Mouse (Mus musculus): ENCODE data around the gene Sgcd. TPM values are rescaled to one million over a fixed set of nuclear protein-coding genes. Genes with fewer than 3 reads are reported as not detected.

Gene Sgcd
- polyA plus RNA-seq, 1 experiment, result 2.1 TPM

GRCm38 (mm10) chr11:47268556-47268955 lies 720.2 kb downstream of the Sgcd start:
- H3K27ac ChIP-seq (ENCODE audit: insufficient read depth, low read length), result no peak overlapping the region
- H3K4me1 ChIP-seq (ENCODE audit: control insufficient read depth, insufficient read depth, low read length), result no peaks in the 10 kb centered on the region
- H3K4me3 ChIP-seq (ENCODE audit: insufficient read depth, low read length), result no peak overlapping the region
- TF ChIP-seq POLR2A (IDR thresholded peaks at IDR 0.05; ENCODE audit: extremely low read depth, insufficient read depth, low read length) (no peak), CTCF (IDR thresholded peaks at IDR 0.05; ENCODE audit: extremely low read depth, insufficient read depth, low read length) (no peak)

DNA sequence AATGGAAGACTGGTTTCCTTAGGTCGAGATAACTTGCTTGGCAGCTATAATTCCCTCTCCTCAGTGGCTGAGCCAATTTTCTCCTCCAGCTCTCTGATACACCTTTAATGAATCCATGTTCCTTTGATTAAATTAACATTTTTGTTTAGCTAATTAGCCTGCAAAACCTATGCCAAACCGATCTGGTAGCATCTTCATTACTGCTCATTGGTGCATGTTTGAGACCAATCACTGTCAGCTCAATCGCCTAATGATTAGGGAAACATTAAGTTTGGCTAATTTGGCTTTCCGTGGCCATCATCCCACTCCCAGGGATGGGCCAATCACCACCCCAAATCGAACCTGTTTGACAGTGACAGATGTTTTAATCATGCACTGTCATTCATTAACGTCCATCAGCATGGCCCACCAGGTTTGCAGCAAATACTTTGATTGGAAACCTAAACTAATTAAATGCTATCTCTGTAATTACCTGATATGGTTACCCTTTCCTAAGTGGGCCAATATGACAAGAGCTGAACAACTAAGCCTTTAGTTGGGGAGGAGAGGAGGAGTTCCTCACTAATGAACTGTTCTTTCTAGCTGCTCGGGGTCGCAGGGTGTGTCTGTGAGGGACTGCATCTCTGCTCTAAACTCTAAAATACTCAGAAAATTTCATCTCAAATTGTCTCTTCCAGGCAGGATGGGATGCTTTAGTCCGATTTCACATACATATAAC lies 724.3 kb downstream of the Sgcd start:
- no peak for TF ChIP-seq POLR2A (IDR thresholded peaks at IDR 0.05; ENCODE audit: extremely low read depth, insufficient read depth, low read length)
- H3K4me1 ChIP-seq (ENCODE audit: control insufficient read depth, insufficient read depth, low read length), result no peaks in the 10 kb centered on the region
- H3K27ac ChIP-seq (ENCODE audit: insufficient read depth, low read length), result no peak overlapping the region
- no peak overlapping the region for H3K4me3 ChIP-seq (ENCODE audit: insufficient read depth, low read length)

- H3K27ac ChIP-seq (ENCODE audit: insufficient read depth, low read length), result no peak overlapping the region
- TF ChIP-seq CTCF (IDR thresholded peaks at IDR 0.05; ENCODE audit: extremely low read depth, insufficient read depth, low read length), result no peak
- no peak for TF ChIP-seq POLR2A (IDR thresholded peaks at IDR 0.05; ENCODE audit: extremely low read depth, insufficient read depth, low read length)
- no peaks in the 10 kb centered on the region for H3K4me1 ChIP-seq (ENCODE audit: control insufficient read depth, insufficient read depth, low read length)
- no peak overlapping the region for H3K4me3 ChIP-seq (ENCODE audit: insufficient read depth, low read length)
Measured at GRCm38 (mm10) chr11:47250301-47250700, 738.5 kb downstream of the Sgcd start.

GRCm38 (mm10) chr11:47248345-47248893 lies 740.4 kb downstream of the Sgcd start:
- H3K27ac ChIP-seq (ENCODE audit: insufficient read depth, low read length), result no peak overlapping the region
- TF ChIP-seq CTCF (IDR thresholded peaks at IDR 0.05; ENCODE audit: extremely low read depth, insufficient read depth, low read length) (no peak), POLR2A (IDR thresholded peaks at IDR 0.05; ENCODE audit: extremely low read depth, insufficient read depth, low read length) (no peak)
- H3K4me1 ChIP-seq (ENCODE audit: control insufficient read depth, insufficient read depth, low read length), result no peaks in the 10 kb centered on the region
- H3K4me3 ChIP-seq (ENCODE audit: insufficient read depth, low read length), result no peak overlapping the region

- TF ChIP-seq CTCF (IDR thresholded peaks at IDR 0.05; ENCODE audit: extremely low read depth, insufficient read depth, low read length) (no peak), POLR2A (IDR thresholded peaks at IDR 0.05; ENCODE audit: extremely low read depth, insufficient read depth, low read length) (no peak)
- Histone ChIP-seq H3K4me1 (ENCODE audit: control insufficient read depth, insufficient read depth, low read length) (no peaks in the 10 kb centered on the region), H3K4me3 (ENCODE audit: insufficient read depth, low read length) (no peak overlapping the region), H3K27ac (ENCODE audit: insufficient read depth, low read length) (no peak overlapping the region)
Measured at GRCm38 (mm10) chr11:47247703-47248344, 740.9 kb downstream of the Sgcd start.

DNA sequence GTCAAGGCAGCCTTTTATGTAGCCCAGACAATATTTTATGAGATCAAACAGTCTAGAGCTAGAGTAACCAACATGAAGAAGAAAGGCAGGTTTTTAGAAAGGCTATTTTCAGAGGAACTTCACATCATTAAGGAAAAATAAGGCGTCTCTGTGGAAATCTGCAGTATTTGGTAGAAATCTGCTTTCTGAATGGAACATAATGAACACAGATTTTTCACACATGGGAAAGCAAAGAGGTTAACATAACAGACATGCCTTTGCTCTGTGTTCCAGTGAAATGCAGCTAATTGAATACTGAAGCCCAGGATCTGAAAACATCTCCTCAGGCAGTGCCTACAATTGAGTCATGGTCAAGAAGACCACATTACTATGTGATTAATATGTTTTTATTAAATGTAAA lies 746.4 kb downstream of the Sgcd start:
- no peak overlapping the region for H3K27ac ChIP-seq (ENCODE audit: insufficient read depth, low read length)
- H3K4me3 ChIP-seq (ENCODE audit: insufficient read depth, low read length), result no peak overlapping the region
- H3K4me1 ChIP-seq (ENCODE audit: control insufficient read depth, insufficient read depth, low read length), result no peaks in the 10 kb centered on the region
- TF ChIP-seq CTCF (IDR thresholded peaks at IDR 0.05; ENCODE audit: extremely low read depth, insufficient read depth, low read length) (no peak), POLR2A (IDR thresholded peaks at IDR 0.05; ENCODE audit: extremely low read depth, insufficient read depth, low read length) (no peak)

- TF ChIP-seq POLR2A (IDR thresholded peaks at IDR 0.05; ENCODE audit: extremely low read depth, insufficient read depth, low read length), result no peak
- TF ChIP-seq CTCF (IDR thresholded peaks at IDR 0.05; ENCODE audit: extremely low read depth, insufficient read depth, low read length), result no peak
- Histone ChIP-seq H3K27ac (ENCODE audit: insufficient read depth, low read length) (no peak overlapping the region), H3K4me1 (ENCODE audit: control insufficient read depth, insufficient read depth, low read length) (no peaks in the 10 kb centered on the region), H3K4me3 (ENCODE audit: insufficient read depth, low read length) (no peak overlapping the region)
Measured at GRCm38 (mm10) chr11:47228222-47228621, 760.5 kb downstream of the Sgcd start.

- no peak for TF ChIP-seq POLR2A (IDR thresholded peaks at IDR 0.05; ENCODE audit: extremely low read depth, insufficient read depth, low read length)
- TF ChIP-seq CTCF (IDR thresholded peaks at IDR 0.05; ENCODE audit: extremely low read depth, insufficient read depth, low read length), result no peak
- H3K4me3 ChIP-seq (ENCODE audit: insufficient read depth, low read length), result no peak overlapping the region
- H3K27ac ChIP-seq (ENCODE audit: insufficient read depth, low read length), result no peak overlapping the region
- H3K4me1 ChIP-seq (ENCODE audit: control insufficient read depth, insufficient read depth, low read length), result no peaks in the 10 kb centered on the region
Measured at GRCm38 (mm10) chr11:47224148-47224547, 764.6 kb downstream of the Sgcd start.

- Histone ChIP-seq H3K4me1 (ENCODE audit: control insufficient read depth, insufficient read depth, low read length) (no peaks in the 10 kb centered on the region), H3K4me3 (ENCODE audit: insufficient read depth, low read length) (no peak overlapping the region), H3K27ac (ENCODE audit: insufficient read depth, low read length) (no peak overlapping the region)
- TF ChIP-seq CTCF (IDR thresholded peaks at IDR 0.05; ENCODE audit: extremely low read depth, insufficient read depth, low read length) (no peak), POLR2A (IDR thresholded peaks at IDR 0.05; ENCODE audit: extremely low read depth, insufficient read depth, low read length) (no peak)
Measured at GRCm38 (mm10) chr11:47211531-47211930, 777.2 kb downstream of the Sgcd start.

- Histone ChIP-seq H3K27ac (ENCODE audit: insufficient read depth, low read length) (no peak overlapping the region), H3K4me1 (ENCODE audit: control insufficient read depth, insufficient read depth, low read length) (no peaks in the 10 kb centered on the region), H3K4me3 (ENCODE audit: insufficient read depth, low read length) (no peak overlapping the region)
- TF ChIP-seq POLR2A (IDR thresholded peaks at IDR 0.05; ENCODE audit: extremely low read depth, insufficient read depth, low read length) (no peak), CTCF (IDR thresholded peaks at IDR 0.05; ENCODE audit: extremely low read depth, insufficient read depth, low read length) (no peak)
Measured at GRCm38 (mm10) chr11:47206461-47206860, 782.3 kb downstream of the Sgcd start.

All from cortical plate, adult 2 months (tissue).